Mouse (Mus musculus) liver, embryonic 14.5 days (tissue): ENCODE results near the gene Pitpna. TPM values are rescaled to one million over a fixed set of nuclear protein-coding genes. Genes with fewer than 3 reads are reported as not detected.

ENCODE experiments used
- ATAC-seq: fragments of 200-750 bp; cut with Nextera tagmentation; 2 replicates; pipeline ENCODE4 v1.8.0; 2017; ENCODE audit warnings: moderate number of reproducible peaks, mild to moderate bottlenecking, moderate library complexity; ENCODE audit not compliant: insufficient read depth
- DNase-seq, 3 experiments: peaks; one replicate each; pipeline ENCODE4 v3.0.0-alpha.2; 2012 to 2013; ENCODE audit warnings: low read depth in 3 of 3, low spot score in 3 of 3
- H3K27ac ChIP-seq: fragments of 300-500 bp; sonication (generic); 2 replicates; pipeline ENCODE4 v1.5.1; 2014; ENCODE audit warnings: moderate library complexity, mild to moderate bottlenecking, control low read depth, inconsistent platforms
- H3K27me3 ChIP-seq: fragments of 300-500 bp; sonication (generic); 2 replicates; pipeline ENCODE4 v1.6.1; 2014; ENCODE audit warnings: mild to moderate bottlenecking, low read length, moderate library complexity; ENCODE audit not compliant: control insufficient read depth, insufficient read depth
- H3K36me3 ChIP-seq: fragments of 300-500 bp; sonication (generic); replicated peaks from 2 replicates; pipeline ENCODE4 v1.6.1; 2014; ENCODE audit warnings: low read depth; ENCODE audit not compliant: control insufficient read depth, insufficient read depth
- H3K4me1 ChIP-seq, 2 experiments: fragments of 200-500 bp in 1 of 2; fragments of 300-500 bp in 1 of 2; sonication (generic) in 1 of 2; replicated peaks; 2 replicates each; pipeline ENCODE4 v1.6.1; 2012 to 2014; ENCODE audit warnings: antibody characterized with exemption in 1 of 2, inconsistent platforms in 1 of 2, low read length in 1 of 2; ENCODE audit not compliant: control insufficient read depth in 2 of 2, insufficient read depth in 2 of 2
- H3K4me2 ChIP-seq: fragments of 300-500 bp; sonication (generic); 2 replicates; pipeline ENCODE4 v1.6.1; 2014; ENCODE audit warnings: low read depth, mild to moderate bottlenecking, control low read depth, moderate library complexity
- H3K4me3 ChIP-seq, 2 experiments: fragments of 200-500 bp in 1 of 2; fragments of 300-500 bp in 1 of 2; sonication (generic) in 1 of 2; 2 replicates each; pipeline ENCODE4 v1.5.1; 2012 to 2014; ENCODE audit warnings: low read depth in 2 of 2, low read length in 2 of 2, mild to moderate bottlenecking in 2 of 2, control low read depth in 1 of 2, inconsistent platforms in 1 of 2, moderate library complexity in 1 of 2; ENCODE audit not compliant: insufficient read depth in 1 of 2
- H3K9ac ChIP-seq: fragments of 300-500 bp; sonication (generic); replicated peaks from 2 replicates; pipeline ENCODE4 v1.6.1; 2014; ENCODE audit warnings: mild to moderate bottlenecking, control low read depth, moderate library complexity
- H3K9me3 ChIP-seq: fragments of 300-500 bp; sonication (generic); 2 replicates; pipeline ENCODE4 v1.6.1; 2016; ENCODE audit warnings: low read length, mixed read lengths; ENCODE audit not compliant: control insufficient read depth
- CTCF ChIP-seq: IDR thresholded peaks from 2 replicates; pipeline ENCODE4 v1.5.1; 2016; ENCODE audit warnings: antibody characterized with exemption, low read depth, control low read depth
- EP300 ChIP-seq: IDR thresholded peaks from 2 replicates; pipeline ENCODE4 v1.6.1; 2016; ENCODE audit warnings: antibody characterized with exemption, low read depth
- WGBS: fragments of 180-500 bp; shearing (Covaris S2); extraction: QIAGEN DNeasy Blood & Tissue Kit; methylation state at CpG from one replicate; pipeline ENCODE4 v1.1.7; 2014; ENCODE audit not compliant: insufficient replicate concordance; 5-methylcytosine and 5-hydroxymethylcytosine counted together
- polyA plus RNA-seq, 2 experiments: library from polyadenylated mRNA; depleted of rRNA in 1 of 2; stranded (reverse) in 1 of 2; unstranded in 1 of 2; fragments of >200 nt; fragmentation: Nextera tagmentation in 1 of 2; extraction: Ambion mirVana in 1 of 2; gene quantifications; 2 replicates each; pipeline versions ENCODE4 v1.2.1 to v1.2.3; 2012 to 2014

Gene Pitpna
- polyA plus RNA-seq, 2 experiments = 25.5 to 32.3 TPM

DNA sequence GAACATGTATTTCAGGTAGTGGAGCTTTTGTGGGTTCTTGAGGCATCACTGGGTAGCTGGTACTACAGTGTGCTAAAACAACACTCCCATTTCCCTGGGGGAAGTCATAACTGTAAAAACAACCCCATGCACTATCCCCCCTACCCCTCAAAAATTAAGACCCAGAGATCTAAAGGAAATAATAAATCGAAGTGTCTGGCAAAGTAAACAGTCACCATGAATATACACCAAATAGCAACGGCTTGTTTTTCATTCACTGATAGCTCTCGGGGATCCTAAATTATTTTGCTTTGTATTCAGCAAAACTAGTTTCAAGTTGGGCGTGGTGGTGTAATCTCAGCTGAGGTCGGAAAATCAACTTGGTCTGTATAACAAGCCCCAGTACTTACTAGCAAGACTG, 42.2 kb downstream of the Pitpna start:
- WGBS = 5% methylated on average over 5 of the region's 5 CpGs
- ATAC-seq (no peak; the same call in 1 of the 2 replicates), DNase-seq (no peak)
- peak overlapping the region; percentile 79 for H3K27ac ChIP-seq
- no peak for TF ChIP-seq CTCF
- H3K4me2 ChIP-seq = peak overlapping the region; percentile 96
- H3K9me3 ChIP-seq = no peaks in the 10 kb centered on the region
- H3K9ac ChIP-seq = peak overlapping the region; percentile 92
- H3K27me3 ChIP-seq = no peaks in the 10 kb centered on the region
- H3K4me3 ChIP-seq = peak overlapping the region; percentile 68 to 91
- peaks cover 8 to 14% of the 10 kb centered on the region in 2 experiments for H3K4me1 ChIP-seq
- peaks cover 11% of the 10 kb centered on the region; the same call in 1 of the 2 replicates for H3K36me3 ChIP-seq

DNA sequence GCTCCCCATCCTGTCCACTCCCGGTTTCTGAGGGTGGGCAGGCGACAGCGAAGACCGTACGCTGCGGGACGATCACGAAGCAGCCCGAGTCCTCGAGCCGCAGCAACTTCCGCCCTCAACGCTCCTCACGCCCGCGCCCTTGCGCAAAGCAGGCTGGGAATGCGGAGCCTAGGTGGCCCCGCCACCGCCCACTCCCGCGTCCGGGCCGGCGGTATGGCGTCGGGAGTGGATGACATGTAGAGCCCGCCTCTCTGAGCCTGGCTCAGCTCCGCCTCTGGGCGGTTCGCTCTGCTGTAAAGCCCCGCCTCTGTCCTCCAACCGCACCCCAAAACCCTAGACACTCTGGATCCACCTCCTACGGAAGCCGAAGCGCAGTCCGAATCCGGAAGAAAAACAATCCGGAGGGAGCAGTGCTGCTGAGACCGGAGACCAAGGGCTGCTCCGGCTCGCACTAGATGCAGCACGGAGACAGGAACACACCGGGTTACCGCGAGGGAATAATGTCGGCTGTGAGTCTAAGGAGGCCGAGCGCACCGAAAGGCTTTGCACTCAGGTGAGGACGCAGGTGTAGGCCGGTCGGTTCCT, 42.8 kb downstream of the Pitpna start, which contains the start of gene Inpp5k:
Gene Inpp5k, plus strand, starts transcription at position 344 of the 585 bp plus-strand sequence.
- no peaks in the 10 kb centered on the region for H3K9me3 ChIP-seq
- under 1% methylated on average over 53 of the region's 53 CpGs for WGBS
- peak within 1 kb of the TSS; percentile 79 for H3K27ac ChIP-seq
- H3K4me3 ChIP-seq = peak within 1 kb of the TSS; percentile 90 to 91
- DNase-seq = peak; percentile 96 to 98 (median 97)
- H3K4me2 ChIP-seq = peak within 1 kb of the TSS; percentile 98
- ATAC-seq = peak; percentile 100
- peaks cover 8 to 14% of the 10 kb centered on the region in 2 experiments for H3K4me1 ChIP-seq
- peaks cover 11% of the 10 kb centered on the region; the same call in 1 of the 2 replicates for H3K36me3 ChIP-seq
- peak within 1 kb of the TSS; percentile 92 for H3K9ac ChIP-seq
- no peaks in the 10 kb centered on the region for H3K27me3 ChIP-seq
- TF ChIP-seq CTCF = 0 out of 2 replicates have a peak, but pooled peaks have one; percentile 18
- peak; percentile 33; the same call in 1 of the 2 replicates for TF ChIP-seq EP300

DNA sequence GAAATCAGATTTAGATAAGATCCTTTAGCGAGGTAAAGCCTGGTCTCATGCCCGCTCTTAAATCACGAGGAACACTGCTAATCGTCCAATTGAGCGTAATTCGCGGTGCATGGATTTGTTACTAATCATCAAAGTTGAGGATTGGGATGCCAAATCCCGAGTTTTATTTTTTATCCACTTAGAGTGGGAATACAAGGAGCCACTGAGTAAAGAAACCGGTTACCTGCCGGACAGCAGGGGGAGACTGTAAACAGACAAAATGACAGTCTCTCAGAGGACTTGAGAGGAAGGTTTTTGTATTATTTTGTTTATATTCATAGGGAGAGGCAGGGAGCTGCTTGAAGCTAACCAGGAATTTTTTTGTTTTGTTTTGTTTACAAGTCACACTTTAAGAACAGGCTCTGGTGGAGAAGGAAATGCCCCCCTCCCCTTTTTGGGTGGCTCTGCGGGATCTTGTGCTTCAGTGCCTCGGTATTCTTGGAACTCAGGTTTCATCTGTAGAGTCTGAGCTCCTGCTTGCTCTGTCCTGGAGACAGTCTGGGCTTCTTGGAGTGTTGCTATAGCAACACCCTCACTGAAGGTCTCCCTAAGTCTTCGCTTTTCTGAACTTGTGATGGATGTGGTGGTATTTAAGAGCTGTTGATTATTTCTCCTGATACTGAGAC, 43.8 kb downstream of the Pitpna start:
- WGBS = 12% methylated on average over 13 of the region's 13 CpGs
- ATAC-seq = no peak

GRCm38 (mm10) chr11:75632921-75633320, 45.0 kb downstream of the Pitpna start:
- H3K27ac ChIP-seq = no peak overlapping the region
- H3K4me3 ChIP-seq = no peak overlapping the region
- TF ChIP-seq EP300 (no peak), CTCF (no peak)
- DNase-seq (no peak), ATAC-seq (no peak)
- peaks cover 8 to 16% of the 10 kb centered on the region in 2 experiments for H3K4me1 ChIP-seq
- H3K4me2 ChIP-seq = no peak overlapping the region
- H3K27me3 ChIP-seq = no peaks in the 10 kb centered on the region
- H3K9ac ChIP-seq = no peak overlapping the region
- 79% methylated on average over 5 of the region's 5 CpGs for WGBS
- no peaks in the 10 kb centered on the region for H3K9me3 ChIP-seq
- no peaks in the 10 kb centered on the region; the same call in 1 of the 2 replicates for H3K36me3 ChIP-seq

More for the DNA sequence above, 43.8 kb downstream of the Pitpna start:
- no peak for DNase-seq
- Histone ChIP-seq H3K36me3 (peaks cover 3% of the 10 kb centered on the region; the same call in 1 of the 2 replicates), H3K27ac (peak overlapping the region; percentile 64), H3K4me3 (peak overlapping the region; percentile 90 to 91), H3K9me3 (no peaks in the 10 kb centered on the region), H3K4me2 (peak overlapping the region; percentile 98), H3K27me3 (no peaks in the 10 kb centered on the region), H3K9ac (peak overlapping the region; percentile 88), H3K4me1 (peaks cover 8 to 15% of the 10 kb centered on the region in 2 experiments)
- TF ChIP-seq CTCF = peak; percentile 48
- TF ChIP-seq EP300 = no peak

- 69% methylated on average over 3 of the region's 3 CpGs for WGBS
- Histone ChIP-seq H3K4me2 (no peak overlapping the region), H3K27ac (no peak overlapping the region), H3K36me3 (no peaks in the 10 kb centered on the region; the same call in 1 of the 2 replicates), H3K9ac (no peak overlapping the region), H3K4me1 (peaks cover 8 to 18% of the 10 kb centered on the region in 2 experiments), H3K9me3 (no peaks in the 10 kb centered on the region), H3K27me3 (no peaks in the 10 kb centered on the region), H3K4me3 (no peak overlapping the region)
- ATAC-seq (no peak), DNase-seq (no peak)
- TF ChIP-seq CTCF (no peak), EP300 (no peak)
Measured at GRCm38 (mm10) chr11:75634801-75635200, 46.9 kb downstream of the Pitpna start.
